Mouse (Mus musculus): ENCODE data around the gene Kdelc1.
A peak's percentile ranks its signal among the peaks of the same experiment; 100 is the strongest.

GRCm38 (mm10) chr1:44167859-44168383 is 49.3 kb upstream of the Kdelc1 start:
- peak; percentile 38 for TF ChIP-seq CTCF (IDR thresholded peaks at IDR 0.05)
- TF ChIP-seq POLR2A (IDR thresholded peaks at IDR 0.05; ENCODE audit: insufficient read depth, low read depth, low read length) = no peak

Measured in heart, adult 2 months (tissue).